Mouse (Mus musculus) megakaryocyte-erythroid progenitor cell, adult 5-6 weeks (primary cell): ENCODE measurements around the gene Bhlhb9. TPM values are rescaled to one million over a fixed set of nuclear protein-coding genes. Genes with fewer than 3 reads are reported as not detected.
A peak's percentile ranks its signal among the peaks of the same experiment; 100 is the strongest.

ENCODE experiments used
- ATAC-seq: replicated peaks from 2 replicates; pipeline ENCODE4 v1.8.0; 2016; ENCODE audit warnings: mild to moderate bottlenecking, inconsistent platforms; ENCODE audit not compliant: severe bottlenecking, poor library complexity, low FRiP score, low TSS enrichment
- total RNA-seq, 2 experiments: library from RNA; stranded (forward) in 1 of 2; stranded (reverse) in 1 of 2; fragments of 200-1000, 215-1000 nt in 1 of 2; fragments of >200 nt in 1 of 2; fragmentation: Nextera tagmentation in 1 of 2; gene quantifications; 2 replicates each; pipeline ENCODE4 v1.2.3; 2014 to 2017

Bhlhb9 gene
- total RNA-seq, 2 experiments from 2014 or later: 15.2 to 26.1 TPM

DNA sequence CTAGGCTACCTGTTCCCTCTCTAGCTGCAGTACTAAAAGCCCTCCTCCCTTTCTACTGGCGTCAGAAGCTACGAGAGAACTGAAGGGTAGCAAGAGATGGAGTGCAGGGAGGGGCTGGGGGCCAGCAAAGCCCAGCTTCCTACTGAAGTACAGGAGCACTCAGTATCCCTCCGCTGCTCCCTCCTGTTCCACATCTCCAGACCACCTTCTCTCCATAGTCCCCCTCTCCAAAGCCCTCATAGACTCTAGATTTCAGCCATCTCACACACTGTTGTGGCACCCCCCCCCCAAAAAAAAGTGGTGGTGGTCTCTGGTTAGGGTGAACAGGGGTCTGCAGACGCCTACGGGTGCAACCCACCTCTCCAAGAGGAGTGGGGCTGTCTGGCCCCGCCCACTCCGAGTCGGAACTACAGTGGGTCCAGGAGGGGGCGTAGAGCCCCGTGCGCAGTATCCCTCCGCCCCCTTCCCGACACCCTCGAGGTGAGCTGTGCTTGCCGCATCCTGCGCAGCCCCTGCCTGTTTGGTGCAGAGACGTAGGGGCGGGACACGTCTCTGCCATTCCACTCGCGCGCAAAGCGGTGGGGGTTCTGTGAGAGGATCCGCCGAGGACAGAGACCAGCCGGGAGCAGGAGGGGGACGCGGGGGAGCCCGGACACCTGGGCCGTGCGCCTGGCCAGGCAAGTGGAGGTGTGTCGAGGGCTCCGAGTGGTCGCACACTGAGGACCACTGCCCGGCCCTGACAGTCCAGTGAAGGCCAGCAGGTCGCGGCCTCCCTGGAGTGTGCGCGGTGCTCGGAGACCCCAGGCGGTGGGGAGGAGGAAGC is 88.2 kb downstream of the Bhlhb9 start:
- peak; percentile 99 for ATAC-seq

DNA sequence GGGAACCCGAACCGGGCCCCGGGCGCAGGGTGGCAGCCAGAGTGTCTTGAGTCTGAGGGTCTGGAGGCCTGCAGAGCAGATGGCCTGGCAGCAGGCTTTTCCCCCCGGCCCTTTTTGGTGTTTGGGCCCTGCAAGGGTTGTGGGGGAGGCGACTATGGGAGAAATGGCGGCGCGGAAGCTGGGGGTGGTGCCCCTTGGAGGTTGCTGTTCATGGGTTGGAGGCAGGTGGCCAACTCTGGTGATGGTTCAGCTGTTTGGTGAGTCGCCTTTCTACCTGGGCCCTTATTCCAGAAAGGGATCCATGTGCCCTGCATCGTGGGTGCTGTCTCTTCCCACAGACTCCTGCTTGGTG is 88.8 kb downstream of the Bhlhb9 start:
- ATAC-seq: peak; percentile 73

- no peak for ATAC-seq
These were observed 119.2 kb downstream of the Bhlhb9 start for GRCm38 (mm10) chrX:135916580-135916979.

- ATAC-seq: no peak
These were observed 119.7 kb downstream of the Bhlhb9 start for GRCm38 (mm10) chrX:135917116-135917515.

GRCm38 (mm10) chrX:135922162-135922561 is 124.8 kb downstream of the Bhlhb9 start:
- ATAC-seq: no peak

DNA sequence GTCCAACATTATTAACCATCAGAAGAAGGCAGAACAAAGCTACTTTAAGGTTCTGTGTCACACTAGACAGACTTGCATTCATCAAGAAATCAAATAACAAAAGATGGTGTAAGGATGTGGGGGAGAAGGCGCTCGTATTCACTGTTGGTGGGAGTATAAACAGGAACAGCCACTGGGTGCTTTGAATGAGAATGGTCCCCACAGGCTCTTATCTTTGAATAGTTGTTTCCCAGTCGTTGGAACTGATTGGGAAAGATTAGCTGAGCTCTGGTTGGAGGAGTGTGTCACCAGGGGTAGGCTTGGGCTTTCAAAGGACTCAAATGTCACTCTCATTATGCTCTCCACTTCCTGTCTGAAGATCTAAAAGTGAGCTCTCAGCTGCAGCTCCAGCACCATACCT is 128.5 kb downstream of the Bhlhb9 start:
- ATAC-seq: no peak

DNA sequence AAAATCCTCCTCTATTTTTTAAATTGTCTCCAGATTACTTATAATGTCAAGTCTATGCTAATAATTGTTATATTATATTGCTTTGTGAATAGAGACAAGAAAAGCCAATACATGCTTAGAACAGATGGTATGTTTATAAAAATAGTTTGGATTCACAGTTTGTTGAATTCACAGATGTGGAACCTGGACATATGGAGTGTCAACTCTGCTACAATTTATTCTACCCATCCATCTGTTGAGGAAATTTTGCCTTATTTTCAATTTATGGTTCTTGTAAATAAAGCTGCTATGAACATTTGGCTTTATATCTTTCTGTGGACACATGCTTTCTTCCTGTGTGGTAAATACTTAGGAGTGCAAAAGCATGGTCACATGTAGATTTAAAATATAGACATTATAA is 131.2 kb downstream of the Bhlhb9 start:
- no peak for ATAC-seq

DNA sequence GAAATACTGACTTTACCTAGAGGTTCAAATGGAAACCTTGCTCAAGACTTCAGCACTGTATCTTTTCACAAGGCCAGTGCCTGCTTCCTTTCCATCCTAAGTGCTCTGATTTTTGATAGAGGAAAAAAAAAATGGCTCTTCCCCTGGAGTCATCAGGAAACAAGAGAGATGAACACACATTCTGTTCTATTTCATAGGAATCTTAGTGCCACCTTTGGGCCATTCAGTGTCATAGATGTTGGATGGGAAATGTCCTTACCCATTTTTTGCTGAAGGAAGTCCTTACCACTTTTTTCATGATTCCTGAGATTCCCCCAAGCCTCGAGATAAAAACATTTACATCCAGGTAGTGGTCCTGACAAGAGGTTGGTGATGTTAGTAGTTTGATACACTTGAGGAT is 139.1 kb downstream of the Bhlhb9 start:
- ATAC-seq: no peak

Other genes starting within 250 kb of the Bhlhb9 start
- gene Nxf7, start 198.8 kb upstream of the Bhlhb9 start, total RNA-seq (2014; fragmentation: Nextera tagmentation): not detected in 2 replicates
- gene Nxf7, start 198.8 kb upstream of the Bhlhb9 start, total RNA-seq (2017): not detected in 2 replicates
- not detected in 2 replicates for gene Prame, start 169.9 kb upstream of the Bhlhb9 start, total RNA-seq (2014; fragmentation: Nextera tagmentation)
- gene Prame, start 169.9 kb upstream of the Bhlhb9 start, total RNA-seq (2017): not detected in 2 replicates
- not detected in 2 replicates for gene Tcp11x2, start 103.8 kb upstream of the Bhlhb9 start, total RNA-seq (2014; fragmentation: Nextera tagmentation)
- not detected in 2 replicates for gene Tcp11x2, start 103.8 kb upstream of the Bhlhb9 start, total RNA-seq (2017)
- gene Tmsb15a, start 72.3 kb upstream of the Bhlhb9 start, total RNA-seq (2014; fragmentation: Nextera tagmentation): not detected in 2 replicates
- not detected in 2 replicates for gene Tmsb15a, start 72.3 kb upstream of the Bhlhb9 start, total RNA-seq (2017)
- gene Armcx5, start 54.9 kb upstream of the Bhlhb9 start, total RNA-seq (2014; fragmentation: Nextera tagmentation): 6.1 and 6.7 TPM in 2 replicates
- gene Armcx5, start 54.9 kb upstream of the Bhlhb9 start, total RNA-seq (2017): 2.0 and 4.6 TPM in 2 replicates
- 12.3 and 17.8 TPM in 2 replicates for gene Gprasp1, start 54.9 kb upstream of the Bhlhb9 start, total RNA-seq (2014; fragmentation: Nextera tagmentation)
- gene Gprasp1, start 54.9 kb upstream of the Bhlhb9 start, total RNA-seq (2017): 18.0 and 34.3 TPM in 2 replicates
- 0.52 and 1.5 TPM in 2 replicates for gene Gprasp2, start 41.4 kb downstream of the Bhlhb9 start, total RNA-seq (2014; fragmentation: Nextera tagmentation)
- 0.80 and 6.5 TPM in 2 replicates for gene Gprasp2, start 41.4 kb downstream of the Bhlhb9 start, total RNA-seq (2017)
- 1.4 and 2.2 TPM in 2 replicates for gene Arxes2, start 196.2 kb downstream of the Bhlhb9 start, total RNA-seq (2014; fragmentation: Nextera tagmentation)
- gene Arxes2, start 196.2 kb downstream of the Bhlhb9 start, total RNA-seq (2017): 5.0 TPM in 1 of 2 replicates, not detected in the other
- gene Arxes1, start 235.8 kb downstream of the Bhlhb9 start, total RNA-seq (2014; fragmentation: Nextera tagmentation): not detected in 2 replicates
- gene Arxes1, start 235.8 kb downstream of the Bhlhb9 start, total RNA-seq (2017): not detected in 2 replicates